Mouse (Mus musculus) spleen, postnatal 14 days (tissue): ENCODE results near the gene Zc3h4.

ENCODE experiments used
- DNase-seq, 2 experiments: peaks; one replicate each; pipeline ENCODE4 v3.0.0; 2021 to 2022; ENCODE audit warnings: low spot score in 2 of 2

Zc3h4 gene

GRCm38 (mm10) chr7:16476600-16476989 is 75.9 kb downstream of the Zc3h4 start:
- no peak for DNase-seq

GRCm38 (mm10) chr7:16477628-16478027 is 76.9 kb downstream of the Zc3h4 start, which contains the start of gene Npas1:
Gene Npas1 (minus strand): TSS chr7:16477728.
- DNase-seq = no peak
